Mouse (Mus musculus): ENCODE results near the gene Rtl1.
A peak's percentile ranks its signal among the peaks of the same experiment; 100 is the strongest.

Gene Rtl1

DNA sequence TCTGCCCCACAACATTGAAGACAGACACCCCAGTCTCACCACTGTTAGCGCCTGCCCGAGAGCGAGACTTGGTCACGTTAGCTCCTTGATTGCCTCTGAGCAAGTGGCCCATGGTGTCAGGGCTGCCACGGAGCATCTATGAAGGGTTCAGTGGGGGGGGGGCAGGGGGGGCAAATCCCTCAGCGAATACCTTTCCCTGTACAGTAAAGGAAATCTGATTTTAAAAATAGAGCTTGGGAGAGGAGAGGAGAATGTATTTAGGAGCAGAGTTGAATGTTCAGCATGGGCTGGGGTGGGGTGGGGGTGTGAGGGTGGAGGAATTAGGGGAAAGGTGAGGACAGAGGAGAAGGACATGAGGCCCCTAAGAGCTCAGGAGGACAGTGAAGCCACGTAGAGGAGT lies at the start of gene Rtl1:
Gene Rtl1, minus strand, starts transcription at position 101 of the 400 bp plus-strand sequence.
- DNase-seq, result no peak

GRCm38 (mm10) chr12:109640560-109641167 lies 40.5 kb upstream of the Rtl1 start:
- no peak for DNase-seq

- no peak for DNase-seq
These were observed 31.9 kb upstream of the Rtl1 start for GRCm38 (mm10) chr12:109632035-109632434.

GRCm38 (mm10) chr12:109628887-109629286 lies 28.8 kb upstream of the Rtl1 start:
- no peak for DNase-seq

DNA sequence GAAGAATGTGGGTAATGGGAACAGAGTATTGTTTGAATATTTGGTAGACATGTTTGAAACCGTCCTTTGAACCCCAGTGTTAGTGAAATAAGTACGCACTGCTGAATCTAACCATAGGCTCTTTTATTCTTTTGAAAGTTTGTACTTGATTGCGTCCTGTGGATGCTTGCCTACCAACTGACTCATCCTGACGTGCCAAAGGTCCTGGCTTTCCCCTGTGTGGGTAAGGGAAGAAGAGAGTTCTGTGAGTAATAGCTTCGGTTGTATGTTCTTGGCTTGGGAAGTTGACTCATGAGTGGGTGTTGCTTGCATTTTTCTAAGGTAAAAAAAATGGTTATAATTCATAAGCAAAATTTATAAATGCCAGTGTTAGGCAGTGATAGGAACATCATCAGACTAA lies 26.8 kb upstream of the Rtl1 start:
- DNase-seq, result no peak

DNA sequence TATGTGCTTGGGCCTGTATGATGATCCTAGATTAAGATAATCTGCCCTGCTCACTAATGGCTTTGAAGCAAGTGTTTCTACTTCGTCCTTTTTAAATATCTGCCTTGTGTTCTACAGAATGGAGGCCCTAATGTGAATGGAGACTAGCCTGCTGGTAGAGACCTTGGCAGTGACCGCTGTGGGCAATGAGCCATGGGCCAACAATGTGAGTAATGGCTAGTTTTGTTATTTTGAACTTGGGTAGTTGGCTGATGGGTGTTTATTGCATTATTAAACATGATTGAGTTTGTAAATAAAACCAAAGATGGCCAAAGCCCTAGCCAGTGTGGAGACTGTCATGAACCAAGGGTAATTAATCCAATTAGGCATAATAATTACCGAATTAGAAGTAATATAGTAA lies 20.1 kb upstream of the Rtl1 start:
- no peak for DNase-seq

DNA sequence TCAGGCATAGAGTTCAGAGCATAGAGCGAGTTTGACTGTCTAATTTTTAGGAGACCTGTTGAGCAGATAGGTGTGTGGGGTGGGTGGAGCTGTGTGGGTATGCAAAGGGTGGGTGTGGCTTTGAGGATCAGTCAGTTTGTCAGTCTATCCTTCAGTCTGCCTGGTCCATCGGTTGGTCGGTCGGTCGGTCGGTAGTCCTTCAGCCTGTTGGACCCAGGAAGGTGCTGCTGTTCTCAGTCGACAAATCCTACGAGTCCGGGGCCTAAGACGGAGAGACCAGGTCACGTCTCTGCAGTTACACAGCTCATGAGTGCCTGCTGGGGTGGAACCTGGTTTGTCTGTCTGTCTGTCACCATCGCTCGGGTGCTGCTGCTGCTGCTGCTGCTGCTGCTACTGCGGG lies 17.9 kb upstream of the Rtl1 start:
- DNase-seq, result no peak

GRCm38 (mm10) chr12:109617126-109617525 lies 17.0 kb upstream of the Rtl1 start:
- no peak for DNase-seq

DNA sequence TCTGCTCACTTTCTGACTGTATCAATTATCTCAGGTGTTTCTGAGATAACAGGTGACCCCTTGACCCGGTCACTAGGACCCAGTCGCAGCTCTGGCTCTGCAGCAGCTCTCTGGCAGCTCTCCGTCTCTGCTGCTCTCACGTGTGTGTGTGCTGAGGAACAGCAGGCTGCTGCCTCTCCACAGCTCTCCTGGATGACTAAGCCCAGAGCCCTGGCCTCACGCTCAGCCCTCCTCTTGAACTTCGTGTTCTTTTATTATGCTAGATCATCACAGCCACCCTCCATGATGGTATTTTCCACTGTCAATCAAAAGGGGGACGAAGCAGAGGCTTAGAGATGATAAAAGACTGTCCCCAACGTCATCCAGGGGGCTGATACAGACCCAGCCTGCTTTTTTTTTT lies 15.2 kb upstream of the Rtl1 start:
- no peak for DNase-seq

GRCm38 (mm10) chr12:109614416-109614815 lies 14.3 kb upstream of the Rtl1 start:
- no peak for DNase-seq

DNA sequence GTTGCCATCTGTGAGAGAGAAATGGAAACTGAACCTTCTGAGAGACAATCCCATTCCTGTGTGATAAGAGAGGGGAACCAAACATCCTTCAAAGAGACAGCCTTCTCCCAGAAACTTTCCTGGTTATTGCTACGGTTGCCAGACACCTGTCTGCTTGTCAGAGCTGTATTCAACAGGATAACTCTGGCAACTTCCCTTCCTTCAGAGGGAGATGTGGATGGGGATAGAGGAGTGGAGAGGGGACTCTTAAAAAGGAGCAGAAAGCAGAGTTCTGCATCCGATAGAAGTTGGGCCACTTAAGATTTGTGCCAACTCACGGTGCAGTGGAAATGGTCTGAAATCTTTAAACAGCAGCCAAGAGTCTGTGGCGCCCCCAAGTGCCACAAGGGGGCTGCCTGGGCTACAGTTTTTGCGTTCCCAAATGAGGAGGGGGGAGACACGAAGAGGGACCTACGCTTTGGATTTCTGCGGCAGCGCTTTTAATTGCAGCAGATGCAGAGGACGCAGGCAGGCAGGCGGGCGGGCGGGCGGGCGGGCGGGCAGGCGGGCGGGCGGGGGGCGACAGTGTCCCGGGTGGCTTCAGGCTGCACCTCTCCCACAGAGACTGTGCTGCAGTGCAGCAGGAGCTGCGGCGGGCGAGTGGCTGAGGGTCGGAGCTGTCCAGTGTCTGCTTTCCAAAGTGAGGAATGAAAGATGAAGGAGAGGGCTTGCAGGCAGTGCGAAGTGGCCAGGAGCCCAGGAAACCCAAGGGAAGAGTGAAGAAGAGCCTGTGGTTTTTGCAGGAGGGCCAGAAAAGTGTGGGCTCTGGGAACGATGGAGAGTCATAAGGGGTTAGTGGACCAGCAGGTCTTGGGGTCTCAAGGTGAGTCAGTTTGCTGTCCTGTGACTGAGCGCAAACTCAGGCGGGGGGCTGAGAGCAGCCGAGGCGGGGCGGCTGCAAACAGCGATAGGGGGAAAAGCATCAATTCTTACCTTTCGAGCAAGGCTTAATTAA lies 12.6 kb upstream of the Rtl1 start:
- DNase-seq, result no peak

- peak; percentile 1 for DNase-seq
These were observed 8.7 kb upstream of the Rtl1 start for GRCm38 (mm10) chr12:109608576-109609440.

- DNase-seq, result no peak
These were observed 7.8 kb upstream of the Rtl1 start for GRCm38 (mm10) chr12:109607953-109608352.

DNA sequence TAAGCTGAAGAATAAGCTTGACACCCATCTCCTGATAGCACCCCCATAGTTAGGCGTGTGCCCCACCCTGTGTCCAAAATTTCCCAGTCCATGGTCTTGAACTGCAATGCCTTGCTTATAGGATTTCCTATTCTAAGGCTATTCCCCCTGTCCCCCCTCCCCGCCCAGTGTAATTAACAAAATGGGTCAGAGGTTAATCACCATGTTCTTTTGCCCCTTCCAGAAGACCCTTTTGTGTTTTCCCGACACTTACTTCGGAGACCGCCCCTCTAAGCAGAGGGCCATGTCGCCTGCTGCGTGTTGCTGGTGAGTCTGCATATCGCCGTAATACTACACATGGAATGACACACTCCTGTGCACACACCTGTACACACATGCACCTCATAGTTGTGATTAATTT lies 7.1 kb upstream of the Rtl1 start:
- DNase-seq, result no peak

- no peak for DNase-seq
These were observed 5.0 kb upstream of the Rtl1 start for GRCm38 (mm10) chr12:109604982-109605721.

DNA sequence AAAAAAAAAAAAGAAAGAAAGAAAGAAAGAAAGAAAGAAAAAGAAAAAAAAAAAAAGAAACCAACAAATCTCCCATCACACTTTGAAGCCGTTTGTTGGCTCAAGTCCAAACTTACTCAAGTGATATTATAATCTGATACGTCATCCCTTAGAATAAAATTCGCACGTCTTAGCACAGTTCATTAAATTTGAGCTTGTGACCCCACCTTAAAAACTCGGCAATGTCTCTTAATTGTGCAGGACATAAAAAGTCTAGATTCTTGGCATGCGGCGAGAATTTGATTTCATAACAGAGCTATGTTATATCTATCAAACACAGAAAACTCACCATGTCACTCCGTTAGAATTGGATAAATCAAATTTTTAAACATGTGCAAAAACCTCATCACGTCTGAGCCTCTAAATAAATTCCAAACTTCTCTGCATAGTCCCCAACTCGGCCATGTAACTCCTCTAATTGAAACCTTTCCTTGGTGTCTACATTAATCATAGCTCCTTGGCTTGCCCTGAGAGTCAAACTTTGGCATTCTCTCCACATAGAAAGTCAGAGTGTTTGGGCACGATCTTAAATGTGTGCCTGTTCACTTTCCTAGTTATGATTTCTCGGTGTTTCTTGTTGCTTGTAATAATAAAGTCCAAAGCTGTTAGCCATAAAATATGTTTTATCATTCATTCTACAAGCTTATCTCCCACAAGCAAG lies 1.4 kb downstream of the Rtl1 start:
- no peak for DNase-seq

- DNase-seq, result no peak
These were observed 3.4 kb downstream of the Rtl1 start for GRCm38 (mm10) chr12:109596726-109597125.

DNA sequence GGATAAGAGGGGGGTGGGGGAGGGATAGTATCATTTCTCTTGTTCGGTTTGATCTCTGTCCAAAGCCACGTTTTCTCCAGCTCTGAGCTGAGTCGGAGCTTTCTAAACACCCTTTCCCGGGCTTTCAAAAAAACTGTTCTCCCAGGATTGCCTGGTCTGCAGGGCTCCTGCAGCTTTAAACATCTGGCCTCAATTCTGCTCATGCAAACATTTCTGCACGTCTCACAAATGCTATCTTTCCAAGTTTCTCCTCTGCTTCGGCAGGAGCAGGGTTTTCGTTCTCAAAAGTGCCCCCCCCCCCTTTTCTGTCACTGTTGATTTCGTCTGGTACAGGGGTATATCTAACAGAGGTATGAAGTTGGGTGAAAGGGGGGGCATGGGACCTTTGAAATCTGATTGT lies 3.9 kb downstream of the Rtl1 start:
- DNase-seq, result no peak

DNA sequence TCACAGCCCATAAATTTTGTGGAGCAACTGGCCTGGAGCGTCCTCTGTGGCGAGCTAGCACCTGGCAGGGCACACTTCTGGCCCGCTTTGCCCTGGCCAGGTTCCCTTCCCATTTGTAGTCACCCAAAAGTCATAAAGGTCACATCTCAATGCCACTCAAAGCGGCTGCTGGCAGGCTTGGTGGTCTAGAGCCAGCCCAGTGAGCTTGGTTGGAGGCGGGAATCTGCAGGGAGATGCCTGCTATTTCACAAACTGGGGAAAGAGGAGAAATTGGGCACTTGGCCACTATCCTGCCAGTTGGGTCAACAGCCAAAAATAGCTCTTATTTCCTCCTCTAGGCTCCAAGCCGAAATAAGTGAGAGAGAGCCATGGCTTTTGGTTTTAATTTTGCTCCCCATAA lies 4.4 kb downstream of the Rtl1 start:
- peak; percentile 4 for DNase-seq

GRCm38 (mm10) chr12:109594961-109595360 lies 5.2 kb downstream of the Rtl1 start:
- no peak for DNase-seq

DNA sequence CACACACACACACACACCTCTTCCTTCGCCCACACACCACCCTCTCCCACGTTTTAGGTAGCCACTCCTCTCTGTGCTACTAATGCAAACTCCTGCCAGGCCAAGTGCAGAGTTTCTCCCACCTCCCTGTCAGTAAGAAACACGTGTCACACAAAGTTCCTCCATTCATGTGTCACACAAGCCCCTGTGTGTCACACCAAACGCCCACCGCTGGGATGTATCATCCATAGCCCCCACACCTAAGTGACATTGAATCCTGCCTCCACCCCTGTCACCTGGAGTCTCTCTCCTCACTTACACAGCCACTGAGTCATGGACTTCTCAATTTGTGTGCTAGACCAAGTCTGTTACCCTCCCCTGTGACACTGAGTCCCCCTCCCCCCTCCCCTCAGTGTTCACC lies 17.9 kb downstream of the Rtl1 start:
- DNase-seq, result no peak

DNA sequence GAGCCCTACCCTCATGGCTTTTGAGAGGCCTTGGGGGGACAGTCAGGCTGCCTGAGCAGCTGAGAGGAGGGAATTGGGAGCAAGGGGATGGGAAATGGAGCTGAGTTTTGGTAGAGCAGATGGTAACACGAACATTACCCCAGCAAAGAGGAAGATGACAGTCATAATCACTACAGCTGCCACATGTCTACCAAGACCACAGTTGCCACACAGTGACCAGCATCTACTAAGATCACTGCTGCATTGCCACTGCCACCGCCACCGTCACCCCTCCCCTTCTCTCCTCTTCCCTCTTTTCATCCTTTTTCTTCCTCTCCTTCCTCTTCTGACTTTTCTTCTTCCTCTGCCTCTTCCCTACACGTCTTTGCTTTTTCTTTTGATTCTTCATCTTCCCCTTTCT lies 27.9 kb downstream of the Rtl1 start:
- no peak for DNase-seq

Measured in kidney, adult 9 months (tissue).